Mouse (Mus musculus) ES-Bruce4 (cell line): ENCODE measurements at regions not wholly inside any gene's neighbourhood (a gene's known extent, or its start where the extent isn't known, plus 50 kb on each side); places are given as distances from the start of the nearest gene placed in this dataset.

Experiments used
- H3K27ac ChIP-seq: 2 replicates; pipeline ENCODE4 v1.5.1; 2012; ENCODE audit warnings: low read length, inconsistent platforms; ENCODE audit not compliant: insufficient read depth
- H3K27me3 ChIP-seq: 2 replicates; pipeline ENCODE4 v1.6.1; 2012; ENCODE audit warnings: mild to moderate bottlenecking, low read length, inconsistent platforms; ENCODE audit not compliant: control insufficient read depth, poor library complexity, insufficient read depth, severe bottlenecking
- H3K36me3 ChIP-seq: 2 replicates; pipeline ENCODE4 v1.6.1; 2012; ENCODE audit warnings: inconsistent platforms, mild to moderate bottlenecking, low read length, moderate library complexity; ENCODE audit not compliant: control insufficient read depth, poor library complexity, insufficient read depth, severe bottlenecking
- H3K4me1 ChIP-seq: one replicate; pipeline ENCODE4 v1.8.1; 2011; ENCODE audit warnings: low read length; ENCODE audit not compliant: control insufficient read depth, insufficient read depth
- H3K4me3 ChIP-seq: 2 replicates; pipeline ENCODE4 v1.5.1; 2011; ENCODE audit warnings: low read depth, mild to moderate bottlenecking, low read length
- H3K9ac ChIP-seq: 2 replicates; pipeline ENCODE4 v1.6.1; 2012; ENCODE audit warnings: low read depth, mild to moderate bottlenecking, inconsistent platforms; ENCODE audit not compliant: poor library complexity, severe bottlenecking
- H3K9me3 ChIP-seq: replicated peaks from 2 replicates; pipeline ENCODE4 v1.6.1; 2012; ENCODE audit warnings: mild to moderate bottlenecking, low read length, inconsistent platforms; ENCODE audit not compliant: control insufficient read depth, poor library complexity, insufficient read depth, severe bottlenecking
- CTCF ChIP-seq: IDR thresholded peaks from one replicate; pipeline ENCODE4 v1.8.1; 2011; ENCODE audit warnings: low read depth, low read length
- EP300 ChIP-seq: IDR thresholded peaks from 2 replicates; pipeline ENCODE4 v1.6.1; 2011; ENCODE audit warnings: low read depth, low read length; ENCODE audit not compliant: insufficient read depth
- POLR2A ChIP-seq: IDR thresholded peaks from one replicate; pipeline ENCODE4 v1.8.1; 2011; ENCODE audit warnings: low read length; ENCODE audit not compliant: insufficient read depth

- TF ChIP-seq POLR2A: no peak
- TF ChIP-seq CTCF: no peak
- no peaks in the 10 kb centered on the region for H3K4me1 ChIP-seq
- no peaks in the 10 kb centered on the region for H3K27me3 ChIP-seq
- no peaks in the 10 kb centered on the region for H3K36me3 ChIP-seq
- no peak overlapping the region for H3K9ac ChIP-seq
- no peak overlapping the region for H3K4me3 ChIP-seq
- no peak overlapping the region for H3K27ac ChIP-seq
- no peaks in the 10 kb centered on the region for H3K9me3 ChIP-seq
Observed at GRCm38 (mm10) chr10:96540828-96541227, 76.0 kb upstream of the Btg1 start.

DNA sequence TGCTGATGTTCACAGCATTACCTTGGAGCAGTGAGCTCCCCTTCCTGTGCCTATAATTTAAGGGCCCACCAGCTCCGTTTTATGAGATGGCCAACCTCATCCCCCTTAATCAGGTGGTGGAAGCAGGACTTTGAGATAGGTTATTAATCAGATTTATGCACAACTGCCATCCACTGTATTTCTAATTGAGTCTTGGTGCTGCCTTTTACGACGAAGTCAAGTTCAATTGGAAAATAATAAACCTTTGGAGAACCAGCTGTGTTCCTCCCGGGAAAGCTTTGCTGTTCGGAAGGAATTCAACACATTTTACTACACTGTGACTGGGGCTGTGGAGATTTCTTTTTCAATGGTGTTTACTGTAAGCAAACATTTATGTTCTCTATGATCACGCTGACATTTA is 71.5 kb upstream of the Btg1 start:
- no peak overlapping the region for H3K9ac ChIP-seq
- H3K4me1 ChIP-seq: no peaks in the 10 kb centered on the region
- H3K27ac ChIP-seq: no peak overlapping the region
- no peak overlapping the region for H3K4me3 ChIP-seq
- no peaks in the 10 kb centered on the region for H3K9me3 ChIP-seq
- no peaks in the 10 kb centered on the region for H3K36me3 ChIP-seq
- TF ChIP-seq CTCF (no peak), EP300 (no peak), POLR2A (no peak)
- H3K27me3 ChIP-seq: no peaks in the 10 kb centered on the region

- no peaks in the 10 kb centered on the region for H3K9me3 ChIP-seq
- no peak overlapping the region for H3K9ac ChIP-seq
- H3K4me3 ChIP-seq: no peak overlapping the region
- H3K27ac ChIP-seq: no peak overlapping the region
- no peaks in the 10 kb centered on the region for H3K27me3 ChIP-seq
- TF ChIP-seq CTCF: no peak
- no peak for TF ChIP-seq EP300
- TF ChIP-seq POLR2A: no peak
- no peaks in the 10 kb centered on the region for H3K36me3 ChIP-seq
- no peaks in the 10 kb centered on the region for H3K4me1 ChIP-seq
Observed at GRCm38 (mm10) chr10:96545761-96546388, 70.9 kb upstream of the Btg1 start.

DNA sequence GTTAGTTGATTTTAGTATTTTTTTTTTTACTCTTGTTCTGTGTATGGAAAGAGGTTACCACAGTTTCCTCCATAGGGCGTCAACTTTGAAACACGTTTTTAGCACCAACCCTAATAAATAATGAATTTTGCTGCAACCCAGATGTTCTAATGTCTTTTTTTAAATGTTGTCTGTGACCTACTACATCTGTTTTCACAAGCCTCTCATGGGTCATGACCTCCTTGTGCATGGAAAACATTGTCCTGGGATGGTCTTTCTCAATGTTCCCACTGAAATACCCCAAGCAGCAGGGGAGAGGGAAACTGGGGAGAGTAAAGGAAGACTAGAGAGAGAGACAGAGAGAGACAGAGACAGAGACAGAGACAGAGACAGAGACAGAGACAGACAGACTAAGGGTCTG is 67.2 kb upstream of the Btg1 start:
- Histone ChIP-seq H3K27ac (no peak overlapping the region), H3K36me3 (no peaks in the 10 kb centered on the region)
- TF ChIP-seq POLR2A (no peak), CTCF (no peak), EP300 (no peak)

DNA sequence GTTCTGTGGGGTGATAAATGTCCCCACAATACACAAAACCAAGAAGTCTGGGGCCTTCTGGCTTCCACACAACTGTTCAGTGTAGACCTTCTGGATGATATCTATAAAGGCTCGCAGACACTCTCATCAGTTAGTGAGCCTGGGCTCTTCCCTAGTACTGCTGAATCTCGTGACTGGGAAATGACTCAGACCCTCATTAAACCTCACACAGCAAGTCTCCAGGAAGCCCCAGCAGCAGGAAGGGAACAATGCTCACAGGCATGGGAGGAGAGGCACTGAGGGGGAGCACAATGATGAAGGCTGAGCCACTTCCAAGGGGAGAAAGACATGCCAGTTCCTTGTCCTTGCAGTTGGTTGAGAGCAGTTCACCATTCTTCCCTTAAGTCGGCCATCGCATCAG is 66.5 kb upstream of the Btg1 start:
- no peaks in the 10 kb centered on the region for H3K4me1 ChIP-seq
- H3K9me3 ChIP-seq: no peaks in the 10 kb centered on the region
- no peak overlapping the region for H3K9ac ChIP-seq
- H3K4me3 ChIP-seq: no peak overlapping the region
- no peak overlapping the region for H3K27ac ChIP-seq
- TF ChIP-seq CTCF (no peak), POLR2A (no peak), EP300 (no peak)
- no peaks in the 10 kb centered on the region for H3K27me3 ChIP-seq
- H3K36me3 ChIP-seq: no peaks in the 10 kb centered on the region

More for the DNA sequence above, 67.2 kb upstream of the Btg1 start:
- Histone ChIP-seq H3K4me1 (no peaks in the 10 kb centered on the region), H3K27me3 (no peaks in the 10 kb centered on the region), H3K4me3 (no peak overlapping the region), H3K9me3 (no peaks in the 10 kb centered on the region), H3K9ac (no peak overlapping the region)

GRCm38 (mm10) chr10:96557336-96557735 is 59.5 kb upstream of the Btg1 start:
- H3K27me3 ChIP-seq: no peaks in the 10 kb centered on the region
- no peaks in the 10 kb centered on the region for H3K9me3 ChIP-seq
- no peaks in the 10 kb centered on the region for H3K4me1 ChIP-seq
- H3K9ac ChIP-seq: no peak overlapping the region
- TF ChIP-seq EP300: no peak
- no peak for TF ChIP-seq CTCF
- no peak for TF ChIP-seq POLR2A
- H3K27ac ChIP-seq: no peak overlapping the region
- no peaks in the 10 kb centered on the region for H3K36me3 ChIP-seq
- H3K4me3 ChIP-seq: no peak overlapping the region
